In genomic region chrX:163934731-163935130, GRCm38 (mm10) we compare ENCODE assay signal across 30 mouse cellular contexts.
"Had no signal": no experiment of that assay in that cellular context is flagged by ENCODE, and none has a peak within 500 bp of the region (broad histone marks: within the 10 kb centered on the region; RNA-seq: fewer than 3 reads in every experiment).

No protein-coding gene starts in this region.

- ATAC-seq: liver, embryonic 12.5 days; liver, postnatal 0 days; lung, postnatal 0 days; midbrain, embryonic 13.5 days; midbrain, embryonic 16.5 days had no signal

- H3K27ac ChIP-seq: left cerebral cortex, adult 2 months; limb, embryonic 10.5 days; limb, embryonic 12.5 days; limb, embryonic 13.5 days; limb, embryonic 15.5 days; liver, embryonic 12.5 days; liver, embryonic 13.5 days; liver, embryonic 14.5 days; liver, embryonic 15.5 days; lung, embryonic 15.5 days; macrophage; midbrain, embryonic 10.5 days; midbrain, embryonic 12.5 days; midbrain, embryonic 13.5 days; neural tube, embryonic 12.5 days had no signal

- H3K4me1 ChIP-seq: limb, embryonic 10.5 days; limb, embryonic 12.5 days; limb, embryonic 13.5 days; limb, embryonic 15.5 days; liver, embryonic 12.5 days; liver, embryonic 13.5 days; liver, embryonic 15.5 days; lung, embryonic 15.5 days; midbrain, embryonic 10.5 days; midbrain, embryonic 12.5 days; midbrain, embryonic 13.5 days; neural tube, embryonic 12.5 days had no signal

- H3K9ac ChIP-seq: limb, embryonic 12.5 days; limb, embryonic 13.5 days; limb, embryonic 15.5 days; liver, embryonic 12.5 days; liver, embryonic 13.5 days; liver, embryonic 14.5 days; liver, embryonic 15.5 days; liver, postnatal 0 days; lung, embryonic 14.5 days; lung, embryonic 15.5 days; midbrain, embryonic 12.5 days; midbrain, embryonic 13.5 days; neural tube, embryonic 12.5 days had no signal

- H3K9me3 ChIP-seq: limb, embryonic 10.5 days; limb, embryonic 12.5 days; limb, embryonic 13.5 days; limb, embryonic 15.5 days; liver, embryonic 12.5 days; liver, embryonic 13.5 days; liver, embryonic 15.5 days; lung, embryonic 15.5 days; megakaryocyte, embryonic 14.5 days; midbrain, embryonic 10.5 days; midbrain, embryonic 12.5 days; midbrain, embryonic 13.5 days; neural tube, embryonic 12.5 days had no signal

- DNase-seq: left cerebral cortex, postnatal 4 days; liver; liver, embryonic 13.5 days; liver, postnatal 0 days; lung, adult 18-20 months; lung, adult 2 months; lung, embryonic 14.5 days; lung, postnatal 10 days; lung, postnatal 14 days; lung, postnatal 36 days; lung, postnatal 4 days; midbrain, embryonic 14.5 days had no signal

- H3K4me2 ChIP-seq: limb, embryonic 12.5 days; limb, embryonic 13.5 days; limb, embryonic 15.5 days; liver, embryonic 11.5 days; liver, embryonic 12.5 days; liver, embryonic 13.5 days; liver, embryonic 15.5 days; lung, embryonic 14.5 days; lung, embryonic 15.5 days; midbrain, embryonic 12.5 days; midbrain, embryonic 13.5 days; neural tube, embryonic 12.5 days had no signal

- H3K4me3 ChIP-seq: left cerebral cortex, adult 2 months; limb, embryonic 10.5 days; limb, embryonic 12.5 days; limb, embryonic 13.5 days; limb, embryonic 15.5 days; liver, embryonic 12.5 days; liver, embryonic 13.5 days; liver, embryonic 15.5 days; lung, embryonic 15.5 days; megakaryocyte, embryonic 14.5 days; midbrain, embryonic 10.5 days; midbrain, embryonic 12.5 days; midbrain, embryonic 13.5 days; neural tube, embryonic 12.5 days had no signal

- H3K27me3 ChIP-seq: liver, embryonic 12.5 days; liver, embryonic 13.5 days; liver, embryonic 15.5 days; lung, embryonic 15.5 days; megakaryocyte, embryonic 14.5 days; neural tube, embryonic 12.5 days had no signal
